Mouse (Mus musculus) megakaryocyte, embryonic 14.5 days (primary cell): ENCODE measurements around the gene Sgpp2. TPM values are rescaled to one million over a fixed set of nuclear protein-coding genes. Genes with fewer than 3 reads are reported as not detected.

Source experiments
- H3K27me3 ChIP-seq: replicated peaks from 2 replicates; pipeline ENCODE3; 2012; ENCODE audit warnings: inconsistent platforms
- H3K36me3 ChIP-seq: replicated peaks from 2 replicates; pipeline ENCODE3; 2012; ENCODE audit warnings: low read length, inconsistent platforms, mixed read lengths
- H3K4me1 ChIP-seq: 2 replicates; pipeline ENCODE4 v1.6.1; 2012; ENCODE audit warnings: inconsistent platforms
- H3K4me3 ChIP-seq: replicated peaks from 2 replicates; pipeline ENCODE3; 2012; ENCODE audit warnings: moderate library complexity, mild to moderate bottlenecking, inconsistent platforms
- H3K9me3 ChIP-seq: 2 replicates; pipeline ENCODE4 v1.6.1; 2012; ENCODE audit warnings: inconsistent platforms
- FLI1 ChIP-seq: IDR thresholded peaks from 2 replicates; pipeline ENCODE4 v1.6.1; 2012; ENCODE audit warnings: low read length, inconsistent platforms, mixed read lengths
- GATA1 ChIP-seq: IDR thresholded peaks from 3 replicates; pipeline ENCODE4 v1.6.1; 2012; ENCODE audit warnings: mixed read lengths, low read length, inconsistent platforms, borderline replicate concordance
- polyA plus RNA-seq: library from polyadenylated mRNA; stranded (reverse); fragments of >175 nt; gene quantifications from 2 replicates; pipeline ENCODE4 v1.2.3, GENCODE M21; 2012; ENCODE audit warnings: low replicate concordance; ENCODE audit not compliant: insufficient read depth

The Sgpp2 gene
- polyA plus RNA-seq, 1 experiment = not detected

DNA sequence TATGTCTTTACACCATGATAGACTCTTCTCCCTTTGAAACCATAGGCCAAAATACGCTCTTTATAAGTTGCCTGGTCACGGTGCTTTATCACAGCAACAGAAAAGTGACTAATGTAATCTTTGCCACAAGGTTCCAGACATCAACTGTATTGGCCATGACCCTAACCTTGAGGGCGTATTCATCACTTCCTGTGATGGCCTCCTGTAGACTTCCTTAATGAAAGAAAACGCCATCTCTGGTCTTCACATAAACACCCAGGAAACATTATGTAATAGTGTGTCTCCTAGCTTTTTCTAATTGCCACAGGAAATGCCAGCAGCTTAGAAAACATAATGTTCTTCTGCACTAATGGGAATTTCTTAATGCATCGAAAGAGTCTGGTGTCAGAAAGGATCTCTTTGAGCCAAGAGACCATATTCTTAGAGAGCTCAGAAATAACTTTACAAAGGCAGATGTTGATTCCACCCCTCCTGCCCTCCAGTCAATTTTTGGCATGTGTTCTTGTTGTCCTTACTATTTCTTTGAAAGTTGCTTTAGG is 20.5 kb downstream of the Sgpp2 start:
- Histone ChIP-seq H3K4me1 (no peaks in the 10 kb centered on the region), H3K4me3 (no peak overlapping the region), H3K36me3 (no peaks in the 10 kb centered on the region), H3K27me3 (no peaks in the 10 kb centered on the region), H3K9me3 (0 out of 2 replicates have a peak, but pooled peaks cover 4% of the 10 kb centered on the region)
- TF ChIP-seq FLI1 (no peak), GATA1 (no peak)

DNA sequence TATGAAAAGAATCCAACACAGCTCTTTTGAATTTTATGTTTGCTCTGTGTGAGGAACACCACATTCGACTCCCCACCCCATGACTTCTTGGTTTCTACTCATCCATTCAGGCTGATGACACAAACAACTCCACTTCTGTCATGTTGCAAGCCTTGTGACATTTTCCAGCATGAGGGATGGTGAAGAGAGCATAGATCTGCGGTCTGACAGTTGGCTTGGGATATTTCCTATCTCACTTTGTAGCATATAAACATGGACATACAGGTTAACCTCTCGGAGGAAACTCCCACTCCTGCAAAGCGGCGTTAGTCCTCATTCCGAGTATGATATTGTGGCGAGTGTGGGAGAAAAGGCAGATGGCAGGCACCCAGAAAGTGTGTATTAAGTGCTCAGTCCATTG is 27.6 kb downstream of the Sgpp2 start:
- Histone ChIP-seq H3K4me3 (no peak overlapping the region), H3K36me3 (no peaks in the 10 kb centered on the region), H3K27me3 (peaks cover 3% of the 10 kb centered on the region), H3K9me3 (peaks cover 3% of the 10 kb centered on the region; the same call in 1 of the 2 replicates), H3K4me1 (no peaks in the 10 kb centered on the region)
- no peak for TF ChIP-seq GATA1
- no peak for TF ChIP-seq FLI1

DNA sequence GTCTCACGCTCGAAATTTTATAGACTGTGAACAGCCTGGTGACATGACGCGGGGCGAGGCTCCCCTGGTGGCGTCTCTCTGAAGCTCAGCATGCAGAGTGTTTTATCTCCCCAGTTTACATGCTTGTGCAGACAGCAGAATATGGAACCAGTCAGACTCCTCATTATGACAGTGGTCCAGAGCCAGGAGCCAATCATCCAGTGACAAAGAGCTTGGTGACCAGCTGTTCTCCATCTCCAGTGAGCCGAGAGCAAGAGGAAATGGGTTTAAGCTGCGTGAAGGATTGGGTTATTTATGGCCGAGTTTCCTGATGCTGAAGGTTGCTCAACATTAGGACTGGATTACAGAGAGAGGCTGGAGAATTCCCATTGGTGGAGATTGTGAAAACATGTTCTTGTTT is 28.1 kb downstream of the Sgpp2 start:
- Histone ChIP-seq H3K4me3 (no peak overlapping the region), H3K9me3 (peaks cover 3% of the 10 kb centered on the region; the same call in 1 of the 2 replicates), H3K36me3 (no peaks in the 10 kb centered on the region), H3K4me1 (no peaks in the 10 kb centered on the region), H3K27me3 (peaks cover 3% of the 10 kb centered on the region)
- TF ChIP-seq GATA1 = no peak
- TF ChIP-seq FLI1 = no peak

DNA sequence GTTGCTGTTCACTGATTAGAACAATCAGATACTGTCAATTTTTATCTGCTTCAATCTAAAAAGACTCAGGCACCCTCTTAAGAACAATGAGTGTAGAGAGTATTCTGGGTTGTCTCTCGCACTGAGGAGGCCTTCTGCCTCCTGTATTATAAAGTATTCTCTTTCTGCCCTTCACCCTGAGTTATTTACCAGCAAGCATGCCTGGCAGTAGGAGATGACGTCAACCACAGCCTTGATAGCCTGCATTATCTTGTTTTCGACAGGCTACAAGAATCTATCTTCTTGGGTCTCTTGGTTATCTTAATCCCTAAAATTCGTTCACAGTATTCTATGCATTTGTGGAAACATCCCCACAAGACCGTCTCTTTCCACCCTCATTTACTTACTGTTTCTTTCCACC is 29.8 kb downstream of the Sgpp2 start:
- peaks cover 3% of the 10 kb centered on the region for H3K27me3 ChIP-seq
- peaks cover 3% of the 10 kb centered on the region; the same call in 1 of the 2 replicates for H3K9me3 ChIP-seq
- H3K4me1 ChIP-seq = no peaks in the 10 kb centered on the region
- no peak overlapping the region for H3K4me3 ChIP-seq
- no peak for TF ChIP-seq GATA1
- TF ChIP-seq FLI1 = no peak
- no peaks in the 10 kb centered on the region for H3K36me3 ChIP-seq

DNA sequence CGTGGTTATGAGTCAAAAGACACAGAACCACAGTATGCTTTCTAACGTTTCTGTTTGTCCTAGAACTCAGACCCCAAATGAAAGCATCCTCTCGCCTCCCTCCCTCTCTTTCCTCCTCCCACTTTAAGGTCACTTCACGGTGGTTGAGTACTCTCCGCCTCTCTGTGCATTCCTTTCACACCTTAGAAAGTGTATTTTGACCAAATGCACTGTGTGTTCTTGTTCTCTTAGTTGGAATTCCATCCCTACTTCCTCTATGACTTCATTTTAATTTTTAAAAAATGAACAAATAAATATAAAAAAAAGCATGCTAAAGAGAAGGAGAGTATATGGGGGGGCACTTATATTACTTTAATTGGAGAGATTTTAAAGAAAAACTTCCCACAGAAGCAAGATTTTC is 30.4 kb downstream of the Sgpp2 start:
- H3K36me3 ChIP-seq = no peaks in the 10 kb centered on the region
- TF ChIP-seq GATA1 (no peak), FLI1 (no peak)
- H3K4me3 ChIP-seq = no peak overlapping the region
- peaks cover 3% of the 10 kb centered on the region for H3K27me3 ChIP-seq
- peaks cover 3% of the 10 kb centered on the region; the same call in 1 of the 2 replicates for H3K9me3 ChIP-seq
- H3K4me1 ChIP-seq = no peaks in the 10 kb centered on the region

DNA sequence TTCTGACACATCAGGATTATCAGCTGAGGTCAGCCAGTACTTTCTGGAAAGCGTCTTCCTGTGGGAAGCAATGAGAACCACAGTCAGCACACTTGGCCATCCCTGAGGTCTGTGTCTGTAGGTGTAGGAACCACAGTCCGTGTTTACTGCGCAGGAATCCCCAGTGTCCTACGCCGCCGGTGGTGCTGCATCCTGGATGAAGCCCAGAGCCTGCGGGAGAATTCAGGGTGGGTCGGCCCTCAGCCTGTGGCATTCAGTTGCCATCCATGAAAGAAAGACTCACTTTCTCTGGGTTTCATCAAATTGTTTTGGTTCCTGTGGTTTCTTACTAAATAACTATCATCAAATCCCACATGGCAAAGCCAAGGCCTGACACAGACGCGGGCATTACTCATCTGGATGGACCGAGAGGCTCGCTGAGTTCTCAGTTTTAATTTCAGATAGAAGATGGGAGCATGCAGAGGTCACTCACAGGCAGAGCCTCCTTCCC is 37.2 kb downstream of the Sgpp2 start:
- Histone ChIP-seq H3K27me3 (no peaks in the 10 kb centered on the region), H3K4me3 (peak overlapping the region; percentile 23), H3K9me3 (peaks cover 15% of the 10 kb centered on the region), H3K4me1 (peaks cover 12% of the 10 kb centered on the region), H3K36me3 (no peaks in the 10 kb centered on the region)
- TF ChIP-seq FLI1 (no peak), GATA1 (no peak)

DNA sequence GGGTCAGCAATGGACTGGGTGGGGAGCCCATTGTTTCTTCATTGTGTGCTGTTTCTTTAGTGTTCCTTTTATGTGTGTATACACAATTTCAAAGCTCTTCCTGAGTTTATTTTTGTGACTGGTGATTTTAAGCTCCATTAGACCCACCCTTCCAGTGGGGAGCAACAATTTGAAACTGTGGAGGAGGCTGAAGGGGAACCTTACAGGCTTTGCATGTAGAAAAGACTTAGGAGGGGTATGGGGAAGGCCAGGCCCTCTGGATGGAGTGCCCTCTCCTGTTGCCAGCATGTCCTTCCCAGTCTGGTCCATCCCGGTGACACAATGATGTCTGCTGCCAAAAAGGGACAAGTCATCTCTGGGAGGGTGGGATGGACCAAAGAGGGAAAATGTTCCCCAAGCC is 39.1 kb downstream of the Sgpp2 start:
- Histone ChIP-seq H3K27me3 (no peaks in the 10 kb centered on the region), H3K4me1 (peaks cover 12% of the 10 kb centered on the region), H3K9me3 (peaks cover 15% of the 10 kb centered on the region), H3K36me3 (no peaks in the 10 kb centered on the region), H3K4me3 (no peak overlapping the region)
- TF ChIP-seq GATA1 (no peak), FLI1 (no peak)

DNA sequence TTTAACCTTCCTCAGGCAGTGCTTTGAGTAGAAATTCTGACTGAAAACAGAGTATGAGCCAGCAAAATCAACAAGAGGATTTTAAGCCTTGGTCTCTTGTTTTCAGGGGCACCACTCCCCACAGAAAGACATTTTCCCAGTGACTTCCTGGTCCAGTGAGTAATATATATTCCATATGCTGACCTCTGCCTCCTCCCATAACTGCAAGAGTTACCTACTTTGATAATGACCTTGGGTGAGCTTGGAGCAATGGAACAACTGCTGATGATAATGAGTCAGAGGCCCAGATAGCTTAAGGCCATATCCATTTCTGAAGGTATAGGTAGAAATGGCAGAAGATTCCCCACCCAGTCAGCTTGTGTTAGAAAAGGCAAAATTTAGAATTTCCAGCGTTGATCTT is 43.1 kb downstream of the Sgpp2 start:
- TF ChIP-seq FLI1 (no peak), GATA1 (no peak)

DNA sequence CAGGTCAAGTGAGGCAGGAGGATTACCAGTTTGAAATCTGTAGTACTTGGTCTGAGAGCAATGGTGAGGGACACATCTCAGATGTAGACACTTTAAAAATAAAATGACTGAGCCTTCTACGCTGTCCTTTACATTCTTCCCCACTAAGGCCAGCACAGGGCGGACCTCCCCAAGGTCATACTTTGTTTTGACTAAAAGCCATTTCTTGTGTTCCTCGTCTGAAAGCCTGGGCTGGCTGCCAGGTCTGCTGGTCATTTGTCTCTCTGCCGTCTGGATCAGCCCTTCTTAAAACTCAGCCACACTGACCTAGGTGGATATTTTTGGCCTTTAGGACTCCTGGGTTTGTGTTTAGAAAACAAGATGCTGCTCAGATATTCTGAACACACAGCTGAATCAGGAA is 45.0 kb downstream of the Sgpp2 start:
- no peak overlapping the region for H3K4me3 ChIP-seq
- H3K4me1 ChIP-seq = no peaks in the 10 kb centered on the region
- H3K9me3 ChIP-seq = no peaks in the 10 kb centered on the region
- H3K27me3 ChIP-seq = peaks cover 1% of the 10 kb centered on the region
- no peaks in the 10 kb centered on the region for H3K36me3 ChIP-seq
- TF ChIP-seq GATA1 (no peak), FLI1 (no peak)

More for the DNA sequence above, 43.1 kb downstream of the Sgpp2 start:
- Histone ChIP-seq H3K27me3 (peaks cover 1% of the 10 kb centered on the region), H3K36me3 (no peaks in the 10 kb centered on the region), H3K4me3 (no peak overlapping the region), H3K9me3 (peaks cover 5% of the 10 kb centered on the region; the same call in 1 of the 2 replicates), H3K4me1 (peaks cover 3% of the 10 kb centered on the region; the same call in 1 of the 2 replicates)

DNA sequence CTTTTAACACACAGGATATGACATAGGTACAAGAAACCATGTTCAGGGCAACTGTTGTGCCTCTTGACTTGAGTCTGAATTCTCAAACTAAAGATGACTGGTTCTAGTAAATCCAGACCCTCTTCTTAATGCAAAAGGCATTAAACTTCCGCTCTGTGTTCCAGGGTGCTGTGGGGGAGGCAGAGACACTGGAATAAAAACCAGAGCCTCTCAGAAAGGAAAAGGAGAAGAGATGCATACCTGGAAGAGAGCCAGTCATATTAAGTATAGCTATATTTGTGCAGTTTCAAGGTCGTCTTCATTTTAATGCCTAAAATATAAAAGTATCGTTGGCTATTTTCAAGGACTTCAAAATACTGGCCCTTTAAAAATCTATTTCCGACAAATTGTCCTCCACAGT is 47.3 kb downstream of the Sgpp2 start:
- no peak overlapping the region for H3K4me3 ChIP-seq
- no peaks in the 10 kb centered on the region for H3K4me1 ChIP-seq
- TF ChIP-seq FLI1 (no peak), GATA1 (no peak)
- peaks cover 1% of the 10 kb centered on the region for H3K27me3 ChIP-seq
- no peaks in the 10 kb centered on the region for H3K36me3 ChIP-seq
- no peaks in the 10 kb centered on the region for H3K9me3 ChIP-seq
